Mouse (Mus musculus) hindbrain, postnatal 0 days (tissue): Measurements from ENCODE around the gene Eva1c. TPM values are rescaled to one million over a fixed set of nuclear protein-coding genes. Genes with fewer than 3 reads are reported as not detected.

Experiments
- ATAC-seq: fragments of 200-750 bp; cut with Nextera tagmentation; 2 replicates; pipeline ENCODE4 v1.8.0; 2017; ENCODE audit warnings: mild to moderate bottlenecking, moderate TSS enrichment, moderate library complexity
- DNase-seq: peaks from one replicate; pipeline ENCODE4 v3.0.0-alpha.2; 2015; ENCODE audit warnings: low spot score
- H3K27ac ChIP-seq: fragments of 300-500 bp; sonication (generic); 2 replicates; pipeline ENCODE4 v1.5.1; 2014; ENCODE audit warnings: mild to moderate bottlenecking
- H3K27me3 ChIP-seq: fragments of 300-500 bp; sonication (generic); 2 replicates; pipeline ENCODE4 v1.6.1; 2014; ENCODE audit warnings: low read length, mixed read lengths; ENCODE audit not compliant: insufficient read depth
- H3K36me3 ChIP-seq: fragments of 300-500 bp; sonication (generic); 2 replicates; pipeline ENCODE4 v1.6.1; 2014; ENCODE audit warnings: low read length, mixed read lengths; ENCODE audit not compliant: insufficient read depth
- H3K4me1 ChIP-seq: fragments of 300-500 bp; sonication (generic); 2 replicates; pipeline ENCODE4 v1.6.1; 2014; ENCODE audit warnings: antibody characterized with exemption, low read length, mixed read lengths; ENCODE audit not compliant: insufficient read depth
- H3K4me2 ChIP-seq: fragments of 300-500 bp; sonication (generic); 2 replicates; pipeline ENCODE4 v1.6.1; 2014; ENCODE audit warnings: low read depth, mild to moderate bottlenecking, low read length, moderate library complexity, mixed read lengths
- H3K4me3 ChIP-seq: fragments of 300-500 bp; sonication (generic); 2 replicates; pipeline ENCODE4 v1.5.1; 2014; ENCODE audit warnings: low read length
- H3K9ac ChIP-seq: fragments of 300-500 bp; sonication (generic); replicated peaks from 2 replicates; pipeline ENCODE4 v1.6.1; 2014; ENCODE audit warnings: mild to moderate bottlenecking, low read length, moderate library complexity, mixed read lengths
- H3K9me3 ChIP-seq: fragments of 300-500 bp; sonication (generic); 2 replicates; pipeline ENCODE4 v1.6.1; 2016; ENCODE audit warnings: low read length, mixed read lengths
- CTCF ChIP-seq: IDR thresholded peaks from 2 replicates; pipeline ENCODE4 v1.5.1; 2016; ENCODE audit warnings: antibody characterized with exemption, control low read depth, low read depth
- WGBS: fragments of 180-500 bp; shearing (Covaris S2); extraction: QIAGEN DNeasy Blood & Tissue Kit; methylation state at CpG from one replicate; pipeline ENCODE4 v1.1.7; 2014; 5-methylcytosine and 5-hydroxymethylcytosine counted together
- polyA plus RNA-seq: library from polyadenylated mRNA; unstranded; fragments of >200 nt; fragmentation: Nextera tagmentation; extraction: Ambion mirVana; gene quantifications from 2 replicates; pipeline ENCODE4 v1.2.1, GENCODE M21; 2015
- total RNA-seq: library from RNA; depleted of rRNA; stranded (reverse); fragments of >200 nt; gene quantifications from 2 replicates; pipeline ENCODE4 v1.2.3, GENCODE M21; 2014

Eva1c gene
- total and polyA plus RNA-seq, 2 experiments from 2014 or later: 4.0 to 9.4 TPM

DNA sequence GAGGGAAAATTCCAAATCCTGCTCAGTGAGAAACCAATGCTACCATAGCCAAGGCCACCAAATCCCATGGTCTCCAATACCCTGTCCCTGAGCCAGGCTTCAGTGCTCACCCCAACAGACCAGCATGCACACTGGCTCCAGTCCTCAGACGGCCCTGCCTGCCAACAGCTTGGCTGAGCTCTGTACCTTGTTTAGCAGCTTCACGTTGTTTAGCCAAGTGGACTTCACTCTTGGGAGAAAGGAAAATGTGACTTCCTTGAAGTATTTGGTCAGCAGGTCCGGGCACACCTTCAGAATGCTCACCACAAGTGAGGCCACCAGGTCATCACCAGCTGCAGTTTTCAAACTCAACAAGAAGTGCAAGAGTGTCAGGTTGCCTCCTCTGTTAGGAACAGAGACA, 34.0 kb upstream of the Eva1c start:
- peaks cover 67% of the 10 kb centered on the region for H3K36me3 ChIP-seq
- DNase-seq (no peak), ATAC-seq (no peak)
- no peak overlapping the region for H3K9ac ChIP-seq
- TF ChIP-seq CTCF: no peak
- H3K4me1 ChIP-seq: no peaks in the 10 kb centered on the region
- no peaks in the 10 kb centered on the region for H3K9me3 ChIP-seq
- no peak overlapping the region for H3K4me2 ChIP-seq
- WGBS: 83% methylated on average over 3 of the region's 3 CpGs
- H3K27ac ChIP-seq: no peak overlapping the region
- H3K4me3 ChIP-seq: no peak overlapping the region
- no peaks in the 10 kb centered on the region for H3K27me3 ChIP-seq

DNA sequence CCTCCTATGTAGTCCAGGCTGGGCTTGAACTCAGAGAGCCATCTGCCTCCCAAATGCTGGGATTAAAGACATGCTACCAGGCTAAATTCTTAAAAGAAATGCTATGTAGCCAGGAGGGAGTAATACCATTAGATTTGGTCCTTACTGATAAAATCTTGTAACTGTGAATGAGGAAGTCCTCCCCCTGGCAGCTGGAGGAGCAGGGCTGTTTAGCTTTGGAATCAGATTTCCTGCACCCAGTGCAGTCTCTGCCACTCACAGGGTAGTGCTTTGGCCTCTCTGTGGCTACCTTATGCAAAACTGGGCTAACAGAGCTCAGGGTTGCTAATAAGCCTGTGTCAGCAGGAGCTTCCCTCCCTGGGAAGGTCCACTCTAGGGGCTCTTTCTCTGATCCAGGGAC, 31.8 kb upstream of the Eva1c start:
- no peak for ATAC-seq
- TF ChIP-seq CTCF: no peak
- Histone ChIP-seq H3K36me3 (peaks cover 48% of the 10 kb centered on the region), H3K9me3 (no peaks in the 10 kb centered on the region), H3K27ac (no peak overlapping the region), H3K9ac (no peak overlapping the region), H3K4me2 (no peak overlapping the region), H3K27me3 (no peaks in the 10 kb centered on the region), H3K4me3 (no peak overlapping the region), H3K4me1 (no peaks in the 10 kb centered on the region)
- no peak for DNase-seq

DNA sequence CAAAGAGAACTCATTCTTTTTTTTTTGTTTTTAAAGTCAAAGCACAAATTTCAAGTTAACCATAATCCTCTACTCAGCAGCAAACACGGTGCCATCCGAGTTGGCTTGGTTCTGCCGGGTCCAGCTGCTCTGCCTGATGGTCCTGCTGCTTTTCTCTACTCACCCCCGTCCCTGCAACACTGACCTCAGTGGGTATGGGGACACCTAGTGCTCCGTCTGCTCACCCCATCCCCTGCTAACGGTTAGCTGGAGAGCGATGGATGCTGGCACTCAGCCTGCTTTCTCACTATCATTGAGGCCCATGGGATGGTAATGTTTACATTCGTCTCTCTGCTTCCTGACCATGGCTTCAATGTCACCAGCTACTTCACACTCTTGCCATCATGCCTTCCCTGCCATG, 28.1 kb upstream of the Eva1c start:
- H3K4me3 ChIP-seq: no peak overlapping the region
- H3K27ac ChIP-seq: no peak overlapping the region
- peaks cover 27% of the 10 kb centered on the region for H3K36me3 ChIP-seq
- no peaks in the 10 kb centered on the region for H3K4me1 ChIP-seq
- H3K27me3 ChIP-seq: no peaks in the 10 kb centered on the region
- 72% methylated on average over 8 of the region's 8 CpGs for WGBS
- peak; percentile 7 for DNase-seq
- H3K9me3 ChIP-seq: no peaks in the 10 kb centered on the region
- no peak overlapping the region for H3K4me2 ChIP-seq
- no peak for TF ChIP-seq CTCF
- ATAC-seq: no peak
- H3K9ac ChIP-seq: no peak overlapping the region

DNA sequence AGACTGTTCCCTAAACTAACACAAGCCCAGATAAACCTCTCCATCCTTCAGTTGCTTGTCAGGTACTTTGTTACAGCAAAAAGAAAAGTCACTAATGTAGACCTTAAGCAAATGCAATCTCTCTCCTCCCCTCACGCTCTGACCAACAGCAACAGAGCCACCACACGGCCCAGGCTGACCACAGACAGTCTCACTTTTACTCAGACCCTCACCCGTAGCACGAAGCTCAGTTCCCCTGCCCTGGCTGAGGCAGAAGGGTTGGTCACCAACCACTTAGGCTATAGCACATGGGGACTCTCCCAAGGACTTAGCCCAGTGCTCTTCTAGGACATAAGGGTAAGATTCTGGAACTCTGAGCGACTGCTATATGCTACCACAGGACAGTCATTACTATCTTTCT, 27.7 kb upstream of the Eva1c start:
- H3K4me1 ChIP-seq: no peaks in the 10 kb centered on the region
- H3K9ac ChIP-seq: no peak overlapping the region
- no peak overlapping the region for H3K4me2 ChIP-seq
- TF ChIP-seq CTCF: no peak
- H3K27ac ChIP-seq: no peak overlapping the region
- DNase-seq: no peak
- H3K4me3 ChIP-seq: no peak overlapping the region
- H3K27me3 ChIP-seq: no peaks in the 10 kb centered on the region
- peaks cover 31% of the 10 kb centered on the region for H3K36me3 ChIP-seq
- no peak for ATAC-seq
- WGBS: 90% methylated on average over 5 of the region's 5 CpGs
- H3K9me3 ChIP-seq: no peaks in the 10 kb centered on the region

DNA sequence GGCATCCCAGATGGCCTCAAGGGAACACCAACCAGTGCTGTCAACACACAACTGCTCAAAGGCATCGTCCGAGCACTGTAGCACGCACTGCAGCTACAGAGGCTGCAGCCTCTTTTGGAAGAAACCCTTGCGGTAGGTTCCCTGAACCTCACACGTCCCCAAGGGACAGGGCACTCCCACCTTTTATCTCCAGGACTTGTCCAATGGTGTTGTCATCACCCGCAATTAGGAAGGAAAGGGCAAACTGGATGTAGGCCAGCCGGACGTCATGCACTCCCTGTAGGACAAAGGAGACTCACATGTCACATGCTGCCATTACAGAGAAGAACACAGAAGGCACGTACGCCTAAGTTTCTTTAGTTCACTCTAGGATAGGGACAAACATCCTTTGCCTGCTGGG, 26.7 kb upstream of the Eva1c start:
- Histone ChIP-seq H3K9ac (no peak overlapping the region), H3K27ac (no peak overlapping the region), H3K36me3 (peaks cover 39% of the 10 kb centered on the region), H3K4me3 (no peak overlapping the region), H3K4me1 (no peaks in the 10 kb centered on the region), H3K27me3 (no peaks in the 10 kb centered on the region), H3K9me3 (no peaks in the 10 kb centered on the region), H3K4me2 (no peak overlapping the region)
- WGBS: 83% methylated on average over 10 of the region's 10 CpGs
- no peak for DNase-seq
- no peak for TF ChIP-seq CTCF
- ATAC-seq: no peak

DNA sequence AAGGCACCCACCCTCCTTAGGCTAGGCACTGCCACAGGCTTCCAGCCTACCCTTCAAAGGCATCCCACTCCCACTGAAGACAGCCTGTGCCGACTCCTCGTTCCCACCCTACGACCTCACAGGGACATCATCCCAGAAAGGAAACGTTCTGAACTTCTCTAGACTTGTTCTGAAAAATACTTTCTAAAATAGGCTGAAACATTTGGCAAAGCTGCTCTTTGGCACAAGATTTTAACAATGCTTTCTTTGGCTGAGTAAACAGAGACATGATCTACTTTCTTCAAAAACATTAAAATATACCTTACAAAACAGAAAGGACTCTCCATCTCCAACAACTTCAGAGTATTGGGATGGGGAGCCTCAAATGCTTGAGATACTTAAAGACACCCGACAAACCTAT, 25.3 kb upstream of the Eva1c start:
- no peak for ATAC-seq
- H3K27me3 ChIP-seq: no peaks in the 10 kb centered on the region
- H3K4me3 ChIP-seq: no peak overlapping the region
- H3K4me2 ChIP-seq: no peak overlapping the region
- no peak overlapping the region for H3K9ac ChIP-seq
- WGBS: 90% methylated on average over 5 of the region's 5 CpGs
- peaks cover 38% of the 10 kb centered on the region for H3K36me3 ChIP-seq
- H3K27ac ChIP-seq: no peak overlapping the region
- no peaks in the 10 kb centered on the region for H3K9me3 ChIP-seq
- no peak for DNase-seq
- no peak for TF ChIP-seq CTCF
- no peaks in the 10 kb centered on the region for H3K4me1 ChIP-seq

DNA sequence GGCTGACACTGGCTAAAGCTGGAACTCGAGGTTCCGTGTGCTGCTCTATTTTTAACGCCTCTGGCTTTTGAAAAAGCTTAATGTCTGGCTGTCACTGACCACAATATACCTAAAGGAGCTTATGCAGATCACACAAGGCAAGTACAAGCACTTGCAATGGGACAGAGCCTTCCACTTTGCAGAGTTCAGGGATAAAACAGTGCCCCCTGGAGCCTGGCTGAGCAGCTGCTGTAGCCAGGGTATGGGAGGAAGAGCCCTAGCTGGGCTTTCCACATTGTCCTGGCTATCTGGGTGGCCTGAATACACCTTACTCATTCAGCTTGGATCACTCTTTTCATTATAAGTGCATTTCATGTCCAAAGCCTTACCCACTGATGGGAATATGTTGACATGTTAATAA, 24.6 kb upstream of the Eva1c start:
- H3K4me3 ChIP-seq: no peak overlapping the region
- H3K36me3 ChIP-seq: peaks cover 37% of the 10 kb centered on the region
- 83% methylated on average over 3 of the region's 3 CpGs for WGBS
- peak; percentile 59 for TF ChIP-seq CTCF
- no peak for ATAC-seq
- no peak overlapping the region for H3K27ac ChIP-seq
- no peaks in the 10 kb centered on the region for H3K4me1 ChIP-seq
- H3K4me2 ChIP-seq: no peak overlapping the region
- peak; percentile 35 for DNase-seq
- H3K27me3 ChIP-seq: no peaks in the 10 kb centered on the region
- H3K9me3 ChIP-seq: no peaks in the 10 kb centered on the region
- H3K9ac ChIP-seq: no peak overlapping the region
